Mouse (Mus musculus): ENCODE results near the gene Iqcj. TPM values are rescaled to one million over a fixed set of nuclear protein-coding genes. Genes with fewer than 3 reads are reported as not detected.
A peak's percentile ranks its signal among the peaks of the same experiment; 100 is the strongest.

The Iqcj gene
- polyA plus RNA-seq, 2 experiments = not detected

- no peaks in the 10 kb centered on the region for H3K4me1 ChIP-seq (ENCODE audit: control insufficient read depth, insufficient read depth, low read length)
- no peak for TF ChIP-seq POLR2A (IDR thresholded peaks at IDR 0.05; ENCODE audit: borderline replicate concordance, extremely low read depth, insufficient read depth, insufficient read length)
- H3K9ac ChIP-seq (ENCODE audit: low read depth, low read length, severe bottlenecking) = no peak overlapping the region
- H3K36me3 ChIP-seq (ENCODE audit: control insufficient read depth, insufficient read depth, low read length) = no peaks in the 10 kb centered on the region
- no peaks in the 10 kb centered on the region for H3K9me3 ChIP-seq (ENCODE audit: control insufficient read depth, low read length)
- 0 out of 2 replicates have a peak, but pooled peaks cover 5% of the 10 kb centered on the region for H3K27me3 ChIP-seq (ENCODE audit: control insufficient read depth, insufficient read depth, low read length)
- H3K4me2 ChIP-seq (replicated peaks; ENCODE audit: low read depth, low read length, severe bottlenecking) = no peak overlapping the region
- H3K27ac ChIP-seq (replicated peaks; ENCODE audit: low read depth, low read length) = no peak overlapping the region
- 49% methylated on average over 2 of the region's 2 CpGs for WGBS
- no peak overlapping the region for H3K4me3 ChIP-seq (replicated peaks; ENCODE audit: low read length)
- no peak for DNase-seq (ENCODE audit: low spot score)
- no peak for ATAC-seq (ENCODE audit: low FRiP score, low read depth)
Observed at GRCm38 (mm10) chr3:68059162-68059800, 167.3 kb downstream of the Iqcj start.

DNA sequence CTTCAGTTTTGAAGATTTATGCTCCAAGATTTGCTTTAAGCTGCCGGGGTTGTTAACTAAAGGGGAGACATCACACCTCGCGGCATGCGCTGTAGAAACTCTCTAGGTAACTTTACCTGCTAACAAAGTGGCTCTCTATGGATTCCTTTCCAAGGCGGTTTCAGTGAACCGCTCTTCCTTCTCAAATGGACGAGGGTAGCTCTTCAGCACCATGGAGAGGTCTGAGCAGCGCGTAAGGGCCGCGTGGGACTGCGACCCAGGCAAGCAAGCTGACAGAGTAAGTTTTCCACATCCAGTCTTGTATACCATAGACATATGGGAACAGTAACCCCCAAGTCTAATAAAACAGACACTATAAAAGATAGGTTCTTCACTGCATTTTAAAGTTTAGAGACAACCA is 172.7 kb downstream of the Iqcj start, which contains the start of gene Schip1:
Gene Schip1, plus strand, starts transcription at position 72 of the 400 bp plus-strand sequence.
- no peaks in the 10 kb centered on the region for H3K27me3 ChIP-seq (ENCODE audit: control insufficient read depth, insufficient read depth, low read length)
- H3K9ac ChIP-seq (ENCODE audit: low read depth, low read length, severe bottlenecking) = no peak within 1 kb of the TSS
- H3K4me1 ChIP-seq (ENCODE audit: control insufficient read depth, insufficient read depth, low read length) = no peaks in the 10 kb centered on the region
- no peak within 1 kb of the TSS for H3K4me3 ChIP-seq (replicated peaks; ENCODE audit: low read length)
- 26% methylated on average over 12 of the region's 12 CpGs for WGBS
- no peaks in the 10 kb centered on the region for H3K9me3 ChIP-seq (ENCODE audit: control insufficient read depth, low read length)
- no peaks in the 10 kb centered on the region for H3K36me3 ChIP-seq (ENCODE audit: control insufficient read depth, insufficient read depth, low read length)
- DNase-seq (ENCODE audit: low spot score) = peak; percentile 63
- no peak for ATAC-seq (ENCODE audit: low FRiP score, low read depth)
- no peak within 1 kb of the TSS for H3K4me2 ChIP-seq (replicated peaks; ENCODE audit: low read depth, low read length, severe bottlenecking)
- H3K27ac ChIP-seq (replicated peaks; ENCODE audit: low read depth, low read length) = no peak within 1 kb of the TSS
- no peak for TF ChIP-seq POLR2A (IDR thresholded peaks at IDR 0.05; ENCODE audit: borderline replicate concordance, extremely low read depth, insufficient read depth, insufficient read length)

DNA sequence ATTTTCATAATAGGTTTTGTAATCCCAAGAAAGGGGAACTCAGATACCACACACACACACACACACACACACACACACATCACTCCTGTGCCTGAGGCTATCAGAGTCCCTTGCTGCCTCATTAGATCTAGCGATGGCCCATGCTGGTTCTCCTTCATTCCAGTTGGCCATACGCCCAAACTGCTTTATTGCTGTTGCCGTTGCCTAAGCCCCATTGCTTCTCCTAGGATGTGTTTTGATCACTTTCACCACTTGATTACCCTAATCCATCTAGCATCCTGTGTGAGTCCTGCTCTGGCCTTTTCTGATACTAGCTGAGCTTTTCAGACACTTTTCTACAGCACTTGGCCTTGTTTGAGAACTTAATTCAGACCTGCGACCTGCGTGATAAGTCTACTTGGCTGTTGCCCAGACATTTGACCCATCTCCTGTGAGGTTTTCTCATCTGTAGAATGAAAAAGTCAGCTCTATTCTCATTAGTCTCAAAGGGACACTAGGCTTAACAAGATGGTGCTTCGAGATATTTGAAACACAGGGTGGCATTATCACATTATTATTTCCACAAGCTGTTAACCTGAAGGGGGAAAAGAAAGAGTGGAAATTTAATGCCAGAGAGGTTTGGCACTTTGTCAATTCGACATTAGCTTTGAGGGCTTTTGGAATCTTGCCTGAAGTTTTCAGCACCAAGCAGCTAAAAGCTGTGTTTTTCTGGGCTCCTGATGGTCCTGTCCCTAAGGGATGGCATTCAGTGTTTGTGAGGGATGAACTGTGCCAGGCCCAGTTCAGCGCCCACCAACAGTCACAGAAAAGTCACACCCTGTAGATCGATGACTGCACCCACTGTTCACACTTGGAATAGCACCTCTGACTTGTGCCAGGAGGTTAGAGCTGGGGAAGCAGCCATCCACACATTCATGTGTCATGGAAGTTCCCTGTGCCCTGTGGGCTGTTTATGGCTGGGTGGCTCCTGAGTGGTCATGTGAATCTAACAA is 179.7 kb downstream of the Iqcj start:
- Histone ChIP-seq H3K27ac (replicated peaks; ENCODE audit: low read depth, low read length) (no peak overlapping the region), H3K4me2 (replicated peaks; ENCODE audit: low read depth, low read length, severe bottlenecking) (no peak overlapping the region)
- ATAC-seq (ENCODE audit: low FRiP score, low read depth) = peak; percentile 19; the same call in 1 of the 2 replicates

DNA sequence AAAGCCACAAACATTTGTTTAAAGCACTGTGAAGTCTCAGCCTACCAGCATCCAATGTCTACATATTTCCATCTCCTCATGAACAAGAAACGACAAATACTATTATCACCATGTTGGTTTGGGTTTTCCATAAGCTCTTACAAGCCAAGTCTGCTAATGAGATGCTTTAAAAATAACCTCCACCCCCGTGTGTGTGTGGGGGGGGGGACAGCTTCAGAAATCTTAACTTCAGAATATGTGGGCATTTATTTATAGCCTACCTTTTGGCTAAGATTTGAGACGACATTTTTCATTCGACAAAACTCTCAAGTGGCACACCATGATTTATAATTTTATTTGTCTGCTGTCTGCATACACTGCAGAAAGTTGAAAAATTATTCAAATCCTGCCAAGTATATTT is 185.4 kb downstream of the Iqcj start:
- no peaks in the 10 kb centered on the region for H3K4me1 ChIP-seq (ENCODE audit: control insufficient read depth, insufficient read depth, low read length)
- TF ChIP-seq POLR2A (IDR thresholded peaks at IDR 0.05; ENCODE audit: borderline replicate concordance, extremely low read depth, insufficient read depth, insufficient read length) = no peak
- H3K27ac ChIP-seq (replicated peaks; ENCODE audit: low read depth, low read length) = no peak overlapping the region
- no peak for DNase-seq (ENCODE audit: low spot score)
- 57% methylated on average over 4 of the region's 4 CpGs for WGBS
- H3K4me3 ChIP-seq (replicated peaks; ENCODE audit: low read length) = no peak overlapping the region
- no peaks in the 10 kb centered on the region for H3K36me3 ChIP-seq (ENCODE audit: control insufficient read depth, insufficient read depth, low read length)
- no peaks in the 10 kb centered on the region for H3K9me3 ChIP-seq (ENCODE audit: control insufficient read depth, low read length)
- no peak overlapping the region for H3K9ac ChIP-seq (ENCODE audit: low read depth, low read length, severe bottlenecking)
- no peaks in the 10 kb centered on the region for H3K27me3 ChIP-seq (ENCODE audit: control insufficient read depth, insufficient read depth, low read length)
- ATAC-seq (ENCODE audit: low FRiP score, low read depth) = no peak
- no peak overlapping the region for H3K4me2 ChIP-seq (replicated peaks; ENCODE audit: low read depth, low read length, severe bottlenecking)

More for the DNA sequence above, 179.7 kb downstream of the Iqcj start:
- no peaks in the 10 kb centered on the region for H3K36me3 ChIP-seq (ENCODE audit: control insufficient read depth, insufficient read depth, low read length)
- no peak overlapping the region for H3K4me3 ChIP-seq (replicated peaks; ENCODE audit: low read length)
- H3K9me3 ChIP-seq (ENCODE audit: control insufficient read depth, low read length) = no peaks in the 10 kb centered on the region
- H3K27me3 ChIP-seq (ENCODE audit: control insufficient read depth, insufficient read depth, low read length) = no peaks in the 10 kb centered on the region
- DNase-seq (ENCODE audit: low spot score) = peak; percentile 50
- 52% methylated on average over 9 of the region's 9 CpGs for WGBS
- no peak overlapping the region for H3K9ac ChIP-seq (ENCODE audit: low read depth, low read length, severe bottlenecking)
- no peak for TF ChIP-seq POLR2A (IDR thresholded peaks at IDR 0.05; ENCODE audit: borderline replicate concordance, extremely low read depth, insufficient read depth, insufficient read length)
- H3K4me1 ChIP-seq (ENCODE audit: control insufficient read depth, insufficient read depth, low read length) = peaks cover 9% of the 10 kb centered on the region

DNA sequence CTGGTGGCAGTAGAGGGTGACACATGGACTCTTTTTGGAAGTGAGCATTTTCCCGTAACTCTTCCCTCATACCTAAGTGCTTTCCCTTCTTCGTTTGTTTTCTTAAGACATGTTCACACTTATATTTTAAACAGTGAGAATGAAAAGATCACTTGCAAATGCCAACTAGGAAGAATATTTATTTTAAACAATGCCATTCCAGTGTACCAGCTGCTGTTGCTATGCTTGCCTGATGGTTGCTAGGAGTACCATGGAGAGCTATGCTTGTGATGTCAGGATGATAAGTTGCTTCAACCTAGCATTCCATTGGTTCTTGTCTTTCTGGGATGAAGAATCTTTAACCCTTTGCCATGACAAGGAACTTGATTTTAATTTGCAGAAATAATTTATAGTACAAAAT is 193.0 kb downstream of the Iqcj start:
- no peak overlapping the region for H3K9ac ChIP-seq (ENCODE audit: low read depth, low read length, severe bottlenecking)
- ATAC-seq (ENCODE audit: low FRiP score, low read depth) (no peak), DNase-seq (ENCODE audit: low spot score) (no peak)
- no peaks in the 10 kb centered on the region for H3K36me3 ChIP-seq (ENCODE audit: control insufficient read depth, insufficient read depth, low read length)
- no peak overlapping the region for H3K27ac ChIP-seq (replicated peaks; ENCODE audit: low read depth, low read length)
- H3K9me3 ChIP-seq (ENCODE audit: control insufficient read depth, low read length) = no peaks in the 10 kb centered on the region
- WGBS = 93% methylated on average over 2 of the region's 2 CpGs
- H3K4me3 ChIP-seq (replicated peaks; ENCODE audit: low read length) = no peak overlapping the region
- H3K27me3 ChIP-seq (ENCODE audit: control insufficient read depth, insufficient read depth, low read length) = no peaks in the 10 kb centered on the region; the same call in 1 of the 2 replicates
- no peak overlapping the region for H3K4me2 ChIP-seq (replicated peaks; ENCODE audit: low read depth, low read length, severe bottlenecking)
- no peak for TF ChIP-seq POLR2A (IDR thresholded peaks at IDR 0.05; ENCODE audit: borderline replicate concordance, extremely low read depth, insufficient read depth, insufficient read length)
- no peaks in the 10 kb centered on the region for H3K4me1 ChIP-seq (ENCODE audit: control insufficient read depth, insufficient read depth, low read length)

All from limb, embryonic 14.5 days (tissue).